Mouse (Mus musculus) cerebellum, adult 18-20 months (tissue): ENCODE measurements around the gene Sdccag8.

ENCODE experiments used
- DNase-seq, 2 experiments: peaks; one replicate each; pipeline ENCODE4 v3.0.0; 2021

Sdccag8 gene

GRCm38 (mm10) chr1:176993141-176994010 lies 178.9 kb downstream of the Sdccag8 start:
- DNase-seq: no peak

GRCm38 (mm10) chr1:176994087-176994486 lies 179.6 kb downstream of the Sdccag8 start:
- no peak for DNase-seq

- no peak for DNase-seq
Observed at GRCm38 (mm10) chr1:176994707-176995418, 180.4 kb downstream of the Sdccag8 start.

GRCm38 (mm10) chr1:176995419-176995775 lies 180.9 kb downstream of the Sdccag8 start:
- no peak for DNase-seq

GRCm38 (mm10) chr1:176996166-176996565 lies 181.7 kb downstream of the Sdccag8 start:
- no peak for DNase-seq

- peak in 1 of 2 experiments; percentile 37 for DNase-seq
Observed at GRCm38 (mm10) chr1:176996630-176997201, 182.3 kb downstream of the Sdccag8 start.

- no peak for DNase-seq
Observed at GRCm38 (mm10) chr1:176997254-176997653, 182.8 kb downstream of the Sdccag8 start.

- peak in 1 of 2 experiments; percentile 48 for DNase-seq
Observed at GRCm38 (mm10) chr1:176997711-176998689, 183.5 kb downstream of the Sdccag8 start.

- peak; percentile 33 to 42 for DNase-seq
Observed at GRCm38 (mm10) chr1:176999011-176999410, 184.6 kb downstream of the Sdccag8 start.

GRCm38 (mm10) chr1:177002951-177003350 lies 188.5 kb downstream of the Sdccag8 start:
- no peak for DNase-seq

GRCm38 (mm10) chr1:177004041-177004741 lies 189.7 kb downstream of the Sdccag8 start:
- DNase-seq: no peak

- DNase-seq: no peak
Observed at GRCm38 (mm10) chr1:177007405-177007804, 192.9 kb downstream of the Sdccag8 start.

- DNase-seq: no peak
Observed at GRCm38 (mm10) chr1:177008777-177009176, 194.3 kb downstream of the Sdccag8 start.

- no peak for DNase-seq
Observed at GRCm38 (mm10) chr1:177010041-177010440, 195.6 kb downstream of the Sdccag8 start.

- DNase-seq: no peak
Observed at GRCm38 (mm10) chr1:177010607-177011302, 196.3 kb downstream of the Sdccag8 start.

- DNase-seq: no peak
Observed at GRCm38 (mm10) chr1:177011688-177012087, 197.2 kb downstream of the Sdccag8 start.

GRCm38 (mm10) chr1:177012774-177013173 lies 198.3 kb downstream of the Sdccag8 start:
- DNase-seq: no peak

- DNase-seq: no peak
Observed at GRCm38 (mm10) chr1:177013313-177013712, 198.9 kb downstream of the Sdccag8 start.

- DNase-seq: peak; percentile 47 to 55
Observed at GRCm38 (mm10) chr1:177013776-177014175, 199.3 kb downstream of the Sdccag8 start.

GRCm38 (mm10) chr1:177014346-177014745 lies 199.9 kb downstream of the Sdccag8 start:
- DNase-seq: no peak

- no peak for DNase-seq
Observed at GRCm38 (mm10) chr1:177014921-177015439, 200.5 kb downstream of the Sdccag8 start.
